Mouse (Mus musculus): ENCODE measurements around the gene Kxd1. TPM values are rescaled to one million over a fixed set of nuclear protein-coding genes. Genes with fewer than 3 reads are reported as not detected.

Gene Kxd1
- polyA plus RNA-seq, 1 experiment from 2014 or later, result 50.5 TPM

GRCm38 (mm10) chr8:70486941-70487520 is 40.7 kb downstream of the Kxd1 start, which contains the start of gene Tmem59l:
Tmem59l (minus strand) TSS chr8:70487358.
- peaks cover 10% of the 10 kb centered on the region for H3K36me3 ChIP-seq
- H3K4me2 ChIP-seq, result peak within 1 kb of the TSS; percentile 74
- peak within 1 kb of the TSS; percentile 88 for H3K9ac ChIP-seq
- peaks cover 96% of the 10 kb centered on the region for H3K27me3 ChIP-seq
- H3K4me1 ChIP-seq (replicated peaks), result peaks cover 36% of the 10 kb centered on the region
- WGBS, result 5% methylated on average over 33 of the region's 33 CpGs
- peak; percentile 81 for ATAC-seq (ENCODE audit: low FRiP score)
- no peak within 1 kb of the TSS for H3K27ac ChIP-seq
- H3K4me3 ChIP-seq, result peak within 1 kb of the TSS; percentile 60
- H3K9me3 ChIP-seq, result no peaks in the 10 kb centered on the region

GRCm38 (mm10) chr8:70486191-70486681 is 41.5 kb downstream of the Kxd1 start:
- ATAC-seq (ENCODE audit: low FRiP score), result 0 out of 2 replicates have a peak, but pooled peaks have one; percentile 3
- WGBS, result 59% methylated on average over 7 of the region's 7 CpGs
- Histone ChIP-seq H3K9ac (peak overlapping the region; percentile 88), H3K4me3 (peak overlapping the region; percentile 60), H3K36me3 (peaks cover 10% of the 10 kb centered on the region), H3K4me2 (peak overlapping the region; percentile 74), H3K4me1 (replicated peaks) (peaks cover 36% of the 10 kb centered on the region), H3K9me3 (no peaks in the 10 kb centered on the region), H3K27me3 (peaks cover 95% of the 10 kb centered on the region), H3K27ac (no peak overlapping the region)

GRCm38 (mm10) chr8:70482943-70483342 is 44.8 kb downstream of the Kxd1 start:
- H3K27me3 ChIP-seq, result peaks cover 86% of the 10 kb centered on the region
- no peak overlapping the region for H3K27ac ChIP-seq
- no peak overlapping the region for H3K4me2 ChIP-seq
- peaks cover 10% of the 10 kb centered on the region for H3K36me3 ChIP-seq
- no peak overlapping the region for H3K9ac ChIP-seq
- WGBS, result 72% methylated on average over 2 of the region's 2 CpGs
- H3K4me1 ChIP-seq (replicated peaks), result peaks cover 18% of the 10 kb centered on the region
- no peaks in the 10 kb centered on the region for H3K9me3 ChIP-seq
- no peak for ATAC-seq (ENCODE audit: low FRiP score)
- H3K4me3 ChIP-seq, result no peak overlapping the region

- Histone ChIP-seq H3K9ac (no peak overlapping the region), H3K4me2 (no peak overlapping the region), H3K4me3 (no peak overlapping the region), H3K4me1 (replicated peaks) (peaks cover 22% of the 10 kb centered on the region), H3K36me3 (peaks cover 10% of the 10 kb centered on the region), H3K27me3 (peaks cover 84% of the 10 kb centered on the region), H3K27ac (no peak overlapping the region), H3K9me3 (no peaks in the 10 kb centered on the region)
- 75% methylated on average over 3 of the region's 3 CpGs for WGBS
- ATAC-seq (ENCODE audit: low FRiP score), result no peak
Observed at GRCm38 (mm10) chr8:70481908-70482307, 45.8 kb downstream of the Kxd1 start.

- Histone ChIP-seq H3K4me1 (replicated peaks) (peaks cover 32% of the 10 kb centered on the region), H3K27ac (no peak overlapping the region), H3K4me2 (peak overlapping the region; percentile 75), H3K9ac (peak overlapping the region; percentile 84; the same call in 1 of the 2 replicates), H3K27me3 (peaks cover 40% of the 10 kb centered on the region), H3K36me3 (no peaks in the 10 kb centered on the region; the same call in 1 of the 2 replicates), H3K9me3 (no peaks in the 10 kb centered on the region), H3K4me3 (peak overlapping the region; percentile 64)
- 1% methylated on average over 21 of the region's 21 CpGs for WGBS
- ATAC-seq (ENCODE audit: low FRiP score), result peak; percentile 30
Observed at GRCm38 (mm10) chr8:70477269-70477982, 50.3 kb downstream of the Kxd1 start.

- Histone ChIP-seq H3K4me1 (replicated peaks) (peaks cover 32% of the 10 kb centered on the region), H3K4me2 (peak within 1 kb of the TSS; percentile 75), H3K27me3 (peaks cover 31% of the 10 kb centered on the region), H3K9me3 (no peaks in the 10 kb centered on the region), H3K4me3 (peak within 1 kb of the TSS; percentile 64), H3K27ac (peak within 1 kb of the TSS; percentile 49), H3K9ac (peak within 1 kb of the TSS; percentile 84), H3K36me3 (no peaks in the 10 kb centered on the region)
- under 1% methylated on average over 53 of the region's 53 CpGs for WGBS
- peak; percentile 89 for ATAC-seq (ENCODE audit: low FRiP score)
Observed at GRCm38 (mm10) chr8:70476333-70477268, 51.2 kb downstream of the Kxd1 start, which contains the start of gene Klhl26. Klhl26 (minus strand) TSS chr8:70476968.

GRCm38 (mm10) chr8:70471856-70472255 is 55.9 kb downstream of the Kxd1 start:
- Histone ChIP-seq H3K9ac (no peak overlapping the region), H3K27ac (no peak overlapping the region), H3K4me3 (no peak overlapping the region), H3K9me3 (no peaks in the 10 kb centered on the region), H3K36me3 (no peaks in the 10 kb centered on the region; the same call in 1 of the 2 replicates), H3K4me2 (no peak overlapping the region), H3K27me3 (no peaks in the 10 kb centered on the region), H3K4me1 (replicated peaks) (peaks cover 50% of the 10 kb centered on the region)
- WGBS, result 99% methylated on average over 7 of the region's 7 CpGs
- ATAC-seq (ENCODE audit: low FRiP score), result no peak

- no peak for ATAC-seq (ENCODE audit: low FRiP score)
Observed at GRCm38 (mm10) chr8:70469938-70470337, 57.8 kb downstream of the Kxd1 start.

GRCm38 (mm10) chr8:70469295-70469916 is 58.4 kb downstream of the Kxd1 start:
- H3K4me2 ChIP-seq, result no peak overlapping the region
- H3K9me3 ChIP-seq, result no peaks in the 10 kb centered on the region
- WGBS, result 53% methylated on average over 10 of the region's 10 CpGs
- peak overlapping the region; percentile 13; the same call in 1 of the 2 replicates for H3K9ac ChIP-seq
- peak overlapping the region; percentile 20 for H3K27ac ChIP-seq
- peak; percentile 44; the same call in 1 of the 2 replicates for ATAC-seq (ENCODE audit: low FRiP score)
- no peaks in the 10 kb centered on the region for H3K27me3 ChIP-seq
- no peak overlapping the region for H3K4me3 ChIP-seq
- peaks cover 34% of the 10 kb centered on the region for H3K4me1 ChIP-seq (replicated peaks)
- H3K36me3 ChIP-seq, result peaks cover 12% of the 10 kb centered on the region

More at GRCm38 (mm10) chr8:70469938-70470337, 57.8 kb downstream of the Kxd1 start:
- Histone ChIP-seq H3K4me2 (no peak overlapping the region), H3K27ac (no peak overlapping the region; the same call in 1 of the 2 replicates), H3K9me3 (no peaks in the 10 kb centered on the region), H3K4me1 (replicated peaks) (peaks cover 34% of the 10 kb centered on the region), H3K36me3 (peaks cover 12% of the 10 kb centered on the region), H3K9ac (no peak overlapping the region), H3K4me3 (no peak overlapping the region), H3K27me3 (no peaks in the 10 kb centered on the region)
- WGBS, result 59% methylated on average over 2 of the region's 2 CpGs

GRCm38 (mm10) chr8:70468733-70469132 is 59.0 kb downstream of the Kxd1 start:
- Histone ChIP-seq H3K4me3 (no peak overlapping the region), H3K4me1 (replicated peaks) (peaks cover 36% of the 10 kb centered on the region), H3K4me2 (no peak overlapping the region), H3K9ac (peak overlapping the region; percentile 13; the same call in 1 of the 2 replicates), H3K36me3 (peaks cover 12% of the 10 kb centered on the region), H3K9me3 (no peaks in the 10 kb centered on the region), H3K27me3 (no peaks in the 10 kb centered on the region), H3K27ac (peak overlapping the region; percentile 20; the same call in 1 of the 2 replicates)
- WGBS, result 95% methylated on average over 4 of the region's 4 CpGs
- ATAC-seq (ENCODE audit: low FRiP score), result no peak

- H3K9me3 ChIP-seq, result no peaks in the 10 kb centered on the region
- 70% methylated on average over 1 of the region's 1 CpGs for WGBS
Observed at GRCm38 (mm10) chr8:70467907-70468306, 59.8 kb downstream of the Kxd1 start.

More at GRCm38 (mm10) chr8:70467907-70468306, 59.8 kb downstream of the Kxd1 start:
- no peak for ATAC-seq (ENCODE audit: low FRiP score)
- Histone ChIP-seq H3K4me1 (replicated peaks) (peaks cover 39% of the 10 kb centered on the region), H3K4me3 (no peak overlapping the region), H3K4me2 (no peak overlapping the region), H3K9ac (no peak overlapping the region), H3K27ac (no peak overlapping the region), H3K27me3 (no peaks in the 10 kb centered on the region), H3K36me3 (peaks cover 12% of the 10 kb centered on the region)
